Mouse (Mus musculus): ENCODE results near the gene Adamts7. TPM values are rescaled to one million over a fixed set of nuclear protein-coding genes. Genes with fewer than 3 reads are reported as not detected.

The Adamts7 gene
- polyA plus RNA-seq, 1 experiment from 2014 or later: 19.9 TPM

Other genes starting within 250 kb of the Adamts7 start
- gene Ctsh, start 108.9 kb upstream of the Adamts7 start, polyA plus RNA-seq (2016; fragmentation: Nextera tagmentation; extraction: Ambion mirVana): 7.5 and 7.7 TPM in 2 replicates
- gene Morf4l1, start 48.3 kb upstream of the Adamts7 start, polyA plus RNA-seq (2016; fragmentation: Nextera tagmentation; extraction: Ambion mirVana): 497 and 513 TPM in 2 replicates
- 9.6 and 10.6 TPM in 2 replicates for gene Tbc1d2b, start 107.7 kb downstream of the Adamts7 start, polyA plus RNA-seq (2016; fragmentation: Nextera tagmentation; extraction: Ambion mirVana)

Measured in forebrain, embryonic 12.5 days (tissue).